Mouse (Mus musculus): Measurements from ENCODE around the gene Ppp1r1b. TPM values are rescaled to one million over a fixed set of nuclear protein-coding genes. Genes with fewer than 3 reads are reported as not detected.

Ppp1r1b gene
- 2.5 and 3.4 TPM in 2 replicates for polyA plus RNA-seq (2012; rRNA removed)

GRCm38 (mm10) chr11:98348083-98348961, at the start of gene Ppp1r1b:
Gene Ppp1r1b, plus strand, starts transcription at chr11:98348404.

GRCm38 (mm10) chr11:98329081-98329959, 18.9 kb upstream of the Ppp1r1b start, which contains the start of gene Neurod2:
Gene Neurod2, minus strand, starts transcription at chr11:98329648.

GRCm38 (mm10) chr11:98358161-98359083, 10.2 kb downstream of the Ppp1r1b start, which contains the start of gene Stard3:
Gene Stard3, plus strand, starts transcription at chr11:98358368.

GRCm38 (mm10) chr11:98383261-98384030, 35.2 kb downstream of the Ppp1r1b start, which contains the start of gene Tcap:
Gene Tcap, plus strand, starts transcription at chr11:98383811.

GRCm38 (mm10) chr11:98385638-98386585, 37.7 kb downstream of the Ppp1r1b start, which contains the start of gene Pnmt:
Gene Pnmt, plus strand, starts transcription at chr11:98386450.

GRCm38 (mm10) chr11:98400161-98400726, 52.0 kb downstream of the Ppp1r1b start, which contains the start of gene Pgap3:
Gene Pgap3, minus strand, starts transcription at chr11:98400490.

Other genes starting within 250 kb of the Ppp1r1b start
- 3.8 and 4.8 TPM in 2 replicates for gene Fbxl20, start 198.0 kb upstream of the Ppp1r1b start, polyA plus RNA-seq (2012; rRNA removed)
- gene Med1, start 155.1 kb upstream of the Ppp1r1b start, polyA plus RNA-seq (2012; rRNA removed) = 7.7 and 8.1 TPM in 2 replicates
- gene Cdk12, start 145.3 kb upstream of the Ppp1r1b start, polyA plus RNA-seq (2012; rRNA removed) = 9.2 and 11.4 TPM in 2 replicates
- not detected in 2 replicates for gene Neurod2, start 18.8 kb upstream of the Ppp1r1b start, polyA plus RNA-seq (2012; rRNA removed)
- 24.3 and 28.8 TPM in 2 replicates for gene Stard3, start 10.0 kb downstream of the Ppp1r1b start, polyA plus RNA-seq (2012; rRNA removed)
- gene Tcap, start 35.4 kb downstream of the Ppp1r1b start, polyA plus RNA-seq (2012; rRNA removed) = 0.22 TPM in 1 of 2 replicates, not detected in the other
- 0.08 TPM in 1 of 2 replicates, not detected in the other for gene Pnmt, start 38.0 kb downstream of the Ppp1r1b start, polyA plus RNA-seq (2012; rRNA removed)
- gene Pgap3, start 52.1 kb downstream of the Ppp1r1b start, polyA plus RNA-seq (2012; rRNA removed) = 3.2 and 3.8 TPM in 2 replicates
- 1.2 and 1.4 TPM in 2 replicates for gene Erbb2, start 64.1 kb downstream of the Ppp1r1b start, polyA plus RNA-seq (2012; rRNA removed)
- gene Mien1, start 90.6 kb downstream of the Ppp1r1b start, polyA plus RNA-seq (2012; rRNA removed) = 47.0 and 54.6 TPM in 2 replicates
- 55.0 and 55.3 TPM in 2 replicates for gene Grb7, start 98.0 kb downstream of the Ppp1r1b start, polyA plus RNA-seq (2012; rRNA removed)
- 1.1 TPM in 2 replicates for gene Ikzf3, start 197.6 kb downstream of the Ppp1r1b start, polyA plus RNA-seq (2012; rRNA removed)
- gene Zpbp2, start 202.7 kb downstream of the Ppp1r1b start, polyA plus RNA-seq (2012; rRNA removed) = 0.30 and 0.43 TPM in 2 replicates
- gene Ormdl3, start 239.0 kb downstream of the Ppp1r1b start, polyA plus RNA-seq (2012; rRNA removed) = 27.8 and 29.1 TPM in 2 replicates
- not detected in 2 replicates for gene Lrrc3c, start 249.9 kb downstream of the Ppp1r1b start, polyA plus RNA-seq (2012; rRNA removed)